Mouse (Mus musculus) hindbrain, postnatal 0 days (tissue): ENCODE measurements at regions not wholly inside any gene's neighbourhood (a gene's known extent, or its start where the extent isn't known, plus 50 kb on each side); places are given as distances from the start of the nearest gene placed in this dataset.

Source experiments
- ATAC-seq: fragments of 200-750 bp; cut with Nextera tagmentation; 2 replicates; pipeline ENCODE4 v1.8.0; 2017; ENCODE audit warnings: mild to moderate bottlenecking, moderate TSS enrichment, moderate library complexity
- DNase-seq: peaks from one replicate; pipeline ENCODE4 v3.0.0-alpha.2; 2015; ENCODE audit warnings: low spot score
- H3K27ac ChIP-seq: fragments of 300-500 bp; sonication (generic); 2 replicates; pipeline ENCODE4 v1.5.1; 2014; ENCODE audit warnings: mild to moderate bottlenecking
- H3K27me3 ChIP-seq: fragments of 300-500 bp; sonication (generic); 2 replicates; pipeline ENCODE4 v1.6.1; 2014; ENCODE audit warnings: low read length, mixed read lengths; ENCODE audit not compliant: insufficient read depth
- H3K36me3 ChIP-seq: fragments of 300-500 bp; sonication (generic); 2 replicates; pipeline ENCODE4 v1.6.1; 2014; ENCODE audit warnings: low read length, mixed read lengths; ENCODE audit not compliant: insufficient read depth
- H3K4me1 ChIP-seq: fragments of 300-500 bp; sonication (generic); 2 replicates; pipeline ENCODE4 v1.6.1; 2014; ENCODE audit warnings: antibody characterized with exemption, low read length, mixed read lengths; ENCODE audit not compliant: insufficient read depth
- H3K4me2 ChIP-seq: fragments of 300-500 bp; sonication (generic); 2 replicates; pipeline ENCODE4 v1.6.1; 2014; ENCODE audit warnings: low read depth, mild to moderate bottlenecking, low read length, moderate library complexity, mixed read lengths
- H3K4me3 ChIP-seq: fragments of 300-500 bp; sonication (generic); 2 replicates; pipeline ENCODE4 v1.5.1; 2014; ENCODE audit warnings: low read length
- H3K9ac ChIP-seq: fragments of 300-500 bp; sonication (generic); replicated peaks from 2 replicates; pipeline ENCODE4 v1.6.1; 2014; ENCODE audit warnings: mild to moderate bottlenecking, low read length, moderate library complexity, mixed read lengths
- H3K9me3 ChIP-seq: fragments of 300-500 bp; sonication (generic); 2 replicates; pipeline ENCODE4 v1.6.1; 2016; ENCODE audit warnings: low read length, mixed read lengths
- CTCF ChIP-seq: IDR thresholded peaks from 2 replicates; pipeline ENCODE4 v1.5.1; 2016; ENCODE audit warnings: antibody characterized with exemption, control low read depth, low read depth
- WGBS: fragments of 180-500 bp; shearing (Covaris S2); extraction: QIAGEN DNeasy Blood & Tissue Kit; methylation state at CpG from one replicate; pipeline ENCODE4 v1.1.7; 2014; 5-methylcytosine and 5-hydroxymethylcytosine counted together

- H3K4me3 ChIP-seq: no peak overlapping the region
- DNase-seq (no peak), ATAC-seq (no peak)
- no peaks in the 10 kb centered on the region for H3K4me1 ChIP-seq
- no peaks in the 10 kb centered on the region for H3K27me3 ChIP-seq
- no peak overlapping the region for H3K9ac ChIP-seq
- TF ChIP-seq CTCF: no peak
- H3K4me2 ChIP-seq: no peak overlapping the region
- H3K36me3 ChIP-seq: no peaks in the 10 kb centered on the region
- 95% methylated on average over 9 of the region's 9 CpGs for WGBS
- no peak overlapping the region for H3K27ac ChIP-seq
- no peaks in the 10 kb centered on the region for H3K9me3 ChIP-seq
Measured at GRCm38 (mm10) chr19:24622776-24623175, 51.0 kb upstream of the Tmem252 start.

GRCm38 (mm10) chr19:24622309-24622708, 51.5 kb upstream of the Tmem252 start:
- DNase-seq: no peak
- WGBS: 67% methylated on average over 4 of the region's 4 CpGs
- Histone ChIP-seq H3K4me2 (no peak overlapping the region), H3K4me1 (no peaks in the 10 kb centered on the region), H3K9me3 (no peaks in the 10 kb centered on the region), H3K9ac (no peak overlapping the region), H3K27me3 (no peaks in the 10 kb centered on the region), H3K4me3 (no peak overlapping the region), H3K27ac (no peak overlapping the region), H3K36me3 (no peaks in the 10 kb centered on the region)
- TF ChIP-seq CTCF: no peak
- no peak for ATAC-seq

GRCm38 (mm10) chr19:24621610-24622220, 52.1 kb upstream of the Tmem252 start:
- H3K9me3 ChIP-seq: no peaks in the 10 kb centered on the region
- H3K36me3 ChIP-seq: no peaks in the 10 kb centered on the region
- WGBS: 28% methylated on average over 8 of the region's 8 CpGs
- no peak overlapping the region for H3K27ac ChIP-seq
- no peaks in the 10 kb centered on the region for H3K4me1 ChIP-seq
- ATAC-seq (peak; percentile 67), DNase-seq (peak; percentile 82)
- H3K4me3 ChIP-seq: no peak overlapping the region
- no peak overlapping the region for H3K9ac ChIP-seq
- peak; percentile 88 for TF ChIP-seq CTCF
- no peak overlapping the region for H3K4me2 ChIP-seq
- no peaks in the 10 kb centered on the region for H3K27me3 ChIP-seq

GRCm38 (mm10) chr19:24615762-24616310, 58.0 kb upstream of the Tmem252 start:
- ATAC-seq: no peak
- 87% methylated on average over 7 of the region's 7 CpGs for whole genome bisulfite sequencing
- H3K4me2 ChIP-seq: no peak overlapping the region
- H3K36me3 ChIP-seq: no peaks in the 10 kb centered on the region
- H3K27me3 ChIP-seq: no peaks in the 10 kb centered on the region
- DNase-seq: no peak
- H3K4me3 ChIP-seq: no peak overlapping the region
- no peak overlapping the region for H3K27ac ChIP-seq
- H3K4me1 ChIP-seq: no peaks in the 10 kb centered on the region
- no peak for TF ChIP-seq CTCF
- H3K9me3 ChIP-seq: no peaks in the 10 kb centered on the region
- H3K9ac ChIP-seq: no peak overlapping the region

GRCm38 (mm10) chr19:24607884-24608283, 52.2 kb upstream of the Pip5k1b start:
- TF ChIP-seq CTCF: no peak
- Histone ChIP-seq H3K4me3 (no peak overlapping the region), H3K4me1 (no peaks in the 10 kb centered on the region), H3K4me2 (no peak overlapping the region), H3K9me3 (no peaks in the 10 kb centered on the region), H3K36me3 (no peaks in the 10 kb centered on the region), H3K27me3 (no peaks in the 10 kb centered on the region), H3K27ac (no peak overlapping the region), H3K9ac (no peak overlapping the region)
- no peak for ATAC-seq
- 69% methylated on average over 3 of the region's 3 CpGs for WGBS
- DNase-seq: no peak

- Histone ChIP-seq H3K4me2 (no peak overlapping the region), H3K27me3 (no peaks in the 10 kb centered on the region), H3K4me3 (no peak overlapping the region), H3K36me3 (no peaks in the 10 kb centered on the region), H3K9me3 (no peaks in the 10 kb centered on the region), H3K4me1 (no peaks in the 10 kb centered on the region), H3K27ac (no peak overlapping the region), H3K9ac (no peak overlapping the region)
- ATAC-seq (no peak), DNase-seq (no peak)
- 73% methylated on average over 5 of the region's 5 CpGs for WGBS
- peak; percentile 65 for TF ChIP-seq CTCF
Measured at GRCm38 (mm10) chr19:24606390-24606976, 50.8 kb upstream of the Pip5k1b start.
